Mouse (Mus musculus): ENCODE data around the gene Ramac.

DNA sequence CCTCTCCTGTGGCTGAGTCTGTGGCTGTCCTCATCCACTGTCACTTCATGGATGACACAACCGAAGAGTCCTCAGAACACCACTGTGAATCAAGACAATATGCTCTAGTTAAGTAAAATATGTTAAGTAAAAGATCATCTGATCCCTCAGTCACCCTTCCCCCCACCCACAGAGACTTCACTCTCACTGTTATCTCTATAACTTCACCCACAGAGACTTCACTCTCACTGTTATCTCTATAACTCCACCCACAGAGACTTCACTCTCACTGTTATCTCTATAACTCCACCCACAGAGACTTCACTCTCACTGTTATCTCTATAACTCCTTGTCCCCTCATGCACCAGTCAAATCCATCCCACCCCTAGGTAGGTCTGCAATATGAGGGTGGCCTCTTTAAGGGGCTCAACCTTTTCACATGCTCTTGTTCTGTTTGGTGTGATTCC lies 43.5 kb upstream of the Ramac start:
- TF ChIP-seq CTCF (IDR thresholded peaks at IDR 0.05; ENCODE audit: extremely low read depth, insufficient read depth, low read length) = no peak
- no peak for TF ChIP-seq POLR2A (IDR thresholded peaks at IDR 0.05; ENCODE audit: extremely low read depth, insufficient read depth, low read length)

Measured in cortical plate, adult 2 months (tissue).